Mouse (Mus musculus) MEL (cell line): ENCODE measurements around the gene Ogfod1. TPM values are rescaled to one million over a fixed set of nuclear protein-coding genes. Genes with fewer than 3 reads are reported as not detected.
A peak's percentile ranks its signal among the peaks of the same experiment; 100 is the strongest.

ENCODE experiments used
- DNase-seq: peaks from one replicate; pipeline ENCODE4 v3.0.0; 2011; ENCODE audit warnings: low read depth, low spot score
- H3K27ac ChIP-seq: 2 replicates; pipeline ENCODE4 v1.5.1; 2012; ENCODE audit warnings: low read depth, mild to moderate bottlenecking, control low read depth, low read length, moderate library complexity; ENCODE audit not compliant: control insufficient read depth
- H3K27me3 ChIP-seq, 2 experiments: fragments of 150-350 bp in 1 of 2; sonication (generic) in 1 of 2; 2 replicates each; pipeline ENCODE4 v1.6.1; 2012; ENCODE audit warnings: low read length in 2 of 2, mild to moderate bottlenecking in 2 of 2, improper control_type of control experiment in 1 of 2, moderate library complexity in 1 of 2; ENCODE audit not compliant: insufficient read depth in 2 of 2, control insufficient read depth in 1 of 2
- H3K36me3 ChIP-seq, 2 experiments: 2 replicates each; pipeline ENCODE4 v1.6.1; 2012 to 2014; ENCODE audit warnings: low read length in 2 of 2, improper control_type of control experiment in 1 of 2, inconsistent platforms in 1 of 2, mild to moderate bottlenecking in 1 of 2; ENCODE audit not compliant: insufficient read depth in 2 of 2, control insufficient read depth in 1 of 2
- H3K4me1 ChIP-seq, 2 experiments: fragments of 150-350 bp in 1 of 2; sonication (generic) in 1 of 2; 2 replicates each; pipeline ENCODE4 v1.6.1; 2012; ENCODE audit warnings: low read length in 2 of 2, improper control_type of control experiment in 1 of 2, mild to moderate bottlenecking in 1 of 2; ENCODE audit not compliant: insufficient read depth in 2 of 2, control insufficient read depth in 1 of 2
- H3K4me3 ChIP-seq, 2 experiments: fragments of 150-350 bp in 1 of 2; sonication (generic) in 1 of 2; 2 replicates each; pipeline ENCODE4 v1.5.1; 2012; ENCODE audit warnings: low read depth in 2 of 2, low read length in 2 of 2, mild to moderate bottlenecking in 2 of 2, moderate library complexity in 2 of 2, control low read depth in 1 of 2, improper control_type of control experiment in 1 of 2; ENCODE audit not compliant: control insufficient read depth in 1 of 2, insufficient read depth in 1 of 2
- H3K79me2 ChIP-seq: 2 replicates; pipeline ENCODE4 v1.6.1; 2012; ENCODE audit warnings: mild to moderate bottlenecking, low read length, moderate library complexity; ENCODE audit not compliant: control insufficient read depth, poor library complexity, insufficient read depth
- H3K9ac ChIP-seq: 2 replicates; pipeline ENCODE4 v1.6.1; 2012; ENCODE audit warnings: low read depth, mild to moderate bottlenecking, control low read depth, low read length, moderate library complexity; ENCODE audit not compliant: control insufficient read depth, poor library complexity, severe bottlenecking
- H3K9me3 ChIP-seq: fragments of 150-350 bp; sonication (generic); replicated peaks from 2 replicates; pipeline ENCODE4 v1.6.1; 2012; ENCODE audit warnings: mild to moderate bottlenecking, low read length, improper control_type of control experiment, moderate library complexity; ENCODE audit not compliant: insufficient read depth
- CTCF ChIP-seq, 3 experiments: IDR thresholded peaks in 2 of 3; conservative IDR thresholded peaks in 1 of 3; 2 replicates each; pipeline ENCODE4 v1.5.1; 2011 to 2012; ENCODE audit warnings: low read length in 3 of 3, low read depth in 2 of 3, mild to moderate bottlenecking in 2 of 3, improper control_type of control experiment in 1 of 3, inconsistent platforms in 1 of 3, mixed read lengths in 1 of 3, moderate library complexity in 1 of 3; ENCODE audit not compliant: control insufficient read depth in 1 of 3, insufficient read depth in 1 of 3, poor library complexity in 1 of 3, severe bottlenecking in 1 of 3
- E2F4 ChIP-seq: IDR thresholded peaks from 2 replicates; pipeline ENCODE4 v1.6.1; 2011; ENCODE audit warnings: low read depth, low read length, improper control_type of control experiment, borderline replicate concordance
- ELF1 ChIP-seq: IDR thresholded peaks from 2 replicates; pipeline ENCODE4 v1.6.1; 2014; ENCODE audit warnings: low read depth, mild to moderate bottlenecking, inconsistent platforms, low read length, improper control_type of control experiment, moderate library complexity
- MXI1 ChIP-seq: IDR thresholded peaks from 2 replicates; pipeline ENCODE4 v1.6.1; 2011; ENCODE audit warnings: mild to moderate bottlenecking, low read depth, low read length, improper control_type of control experiment
- POLR2A ChIP-seq, 2 experiments: IDR thresholded peaks; 2 replicates each; pipeline ENCODE4 v1.6.1; 2011 to 2012; ENCODE audit warnings: low read length in 2 of 2, mild to moderate bottlenecking in 2 of 2, control low read depth in 1 of 2, improper control_type of control experiment in 1 of 2, low read depth in 1 of 2, moderate library complexity in 1 of 2; ENCODE audit not compliant: control insufficient read depth in 1 of 2, insufficient read depth in 1 of 2, poor library complexity in 1 of 2
- RAD21 ChIP-seq: IDR thresholded peaks from 2 replicates; pipeline ENCODE4 v1.6.1; 2011; ENCODE audit warnings: mild to moderate bottlenecking, low read depth, low read length, improper control_type of control experiment
- RCOR1 ChIP-seq: IDR thresholded peaks from 2 replicates; pipeline ENCODE4 v1.6.1; 2012; ENCODE audit warnings: low read depth, mild to moderate bottlenecking, inconsistent platforms, low read length, improper control_type of control experiment
- SIN3A ChIP-seq: IDR thresholded peaks from 2 replicates; pipeline ENCODE4 v1.6.1; 2012; ENCODE audit warnings: low read length, improper control_type of control experiment, inconsistent platforms
- SMC3 ChIP-seq: IDR thresholded peaks from 2 replicates; pipeline ENCODE4 v1.6.1; 2011; ENCODE audit warnings: low read depth, low read length, improper control_type of control experiment
- TAL1 ChIP-seq: IDR thresholded peaks from 2 replicates; pipeline ENCODE4 v1.6.1; 2012; ENCODE audit warnings: mild to moderate bottlenecking, inconsistent platforms, low read length, moderate library complexity, mixed read lengths
- ZMIZ1 ChIP-seq: IDR thresholded peaks from 2 replicates; pipeline ENCODE4 v1.6.1; 2012; ENCODE audit warnings: low read depth, mild to moderate bottlenecking, inconsistent platforms, low read length, improper control_type of control experiment, moderate library complexity
- polyA plus RNA-seq, 2 experiments: library from polyadenylated mRNA; stranded (reverse) in 1 of 2; unstranded in 1 of 2; fragments of >175 nt in 1 of 2; fragments of >200 nt in 1 of 2; gene quantifications; 2 replicates each; pipeline versions ENCODE4 v1.2.1 to v1.2.4; 2012; ENCODE audit warnings: low replicate concordance in 2 of 2, low read depth in 1 of 2; ENCODE audit not compliant: insufficient read length in 2 of 2, insufficient read depth in 1 of 2, missing spikeins in 1 of 2
- total RNA-seq: library from RNA; depleted of rRNA; stranded (reverse); fragments of 300-350 nt; gene quantifications from 2 replicates; pipeline ENCODE4 v1.2.3, GENCODE M21; 2012

The Ogfod1 gene
- total and polyA plus RNA-seq, 3 experiments, result 16.3 to 30.0 TPM; not detected in 1

- H3K79me2 ChIP-seq, result no peaks in the 10 kb centered on the region
- H3K27ac ChIP-seq, result no peak overlapping the region
- no peaks in the 10 kb centered on the region for H3K9me3 ChIP-seq
- TF ChIP-seq RCOR1 (no peak), TAL1 (no peak), MXI1 (no peak), ELF1 (no peak), POLR2A (IDR thresholded peaks at IDR 0.05; ENCODE audit: control insufficient read depth in 1 of 2, insufficient read depth in 1 of 2, low read depth in 1 of 2, low read length in 2 of 2, poor library complexity in 1 of 2) (no peak), CTCF (IDR thresholded peaks at IDR 0.05 in 2 of 3, conservative IDR thresholded peaks at IDR 0.05 in 1 of 3; ENCODE audit: control insufficient read depth in 1 of 3, insufficient read depth in 1 of 3, low read depth in 2 of 3, low read length in 3 of 3, poor library complexity in 1 of 3, severe bottlenecking in 1 of 3) (peak in 1 of 3 experiments; percentile 15; a peak in 1 of 6 replicates), SMC3 (0 out of 2 replicates have a peak, but pooled peaks have one; percentile 17)
- H3K27me3 ChIP-seq, result peaks cover 3 to 4% of the 10 kb centered on the region in 2 experiments; a peak in 3 of 4 replicates
- no peak overlapping the region for H3K4me3 ChIP-seq
- no peaks in the 10 kb centered on the region; a peak in 1 of 4 replicates for H3K4me1 ChIP-seq
- H3K36me3 ChIP-seq, result peaks cover 0 to 2% of the 10 kb centered on the region in 2 experiments; a peak in 1 of 4 replicates
- DNase-seq, result peak; percentile 17
- no peak overlapping the region for H3K9ac ChIP-seq
Measured at GRCm38 (mm10) chr8:94104146-94104545, 67.1 kb downstream of the Ogfod1 start.

- 0 out of 4 replicates have a peak, but pooled peaks cover 0 to 1% of the 10 kb centered on the region in 2 experiments for H3K27me3 ChIP-seq
- H3K27ac ChIP-seq, result no peak overlapping the region
- H3K4me1 ChIP-seq, result peaks cover 0 to 14% of the 10 kb centered on the region in 2 experiments; a peak in 3 of 4 replicates
- no peaks in the 10 kb centered on the region for H3K9me3 ChIP-seq
- DNase-seq, result no peak
- H3K4me3 ChIP-seq, result no peak overlapping the region
- no peak for TF ChIP-seq RAD21
- H3K79me2 ChIP-seq, result no peaks in the 10 kb centered on the region
- peaks cover 0 to 8% of the 10 kb centered on the region in 2 experiments; a peak in 2 of 4 replicates for H3K36me3 ChIP-seq
- H3K9ac ChIP-seq, result no peak overlapping the region
Measured at GRCm38 (mm10) chr8:94107871-94108270, 70.9 kb downstream of the Ogfod1 start.

- Histone ChIP-seq H3K4me3 (no peak overlapping the region), H3K9ac (no peak overlapping the region), H3K36me3 (peaks cover 0 to 14% of the 10 kb centered on the region in 2 experiments; a peak in 2 of 4 replicates), H3K27me3 (no peaks in the 10 kb centered on the region), H3K4me1 (peaks cover 0 to 23% of the 10 kb centered on the region in 2 experiments; a peak in 3 of 4 replicates), H3K79me2 (no peaks in the 10 kb centered on the region), H3K9me3 (no peaks in the 10 kb centered on the region), H3K27ac (no peak overlapping the region)
- DNase-seq, result no peak
- TF ChIP-seq E2F4, result no peak
- TF ChIP-seq ZMIZ1, result no peak
- TF ChIP-seq SIN3A, result no peak
Measured at GRCm38 (mm10) chr8:94109396-94109795, 72.4 kb downstream of the Ogfod1 start.
